Mouse (Mus musculus) heart, postnatal 0 days (tissue): ENCODE measurements around the gene Meaf6. TPM values are rescaled to one million over a fixed set of nuclear protein-coding genes. Genes with fewer than 3 reads are reported as not detected.

Experiments
- ATAC-seq: fragments of 200-750 bp; cut with Nextera tagmentation; 2 replicates; pipeline ENCODE4 v1.8.0; 2017; ENCODE audit warnings: low read depth, moderate number of reproducible peaks, moderate library complexity; ENCODE audit not compliant: insufficient read depth
- DNase-seq: peaks from one replicate; pipeline ENCODE4 v3.0.0-alpha.2; 2016; ENCODE audit warnings: low spot score
- H3K27ac ChIP-seq: fragments of 300-500 bp; sonication (generic); 2 replicates; pipeline ENCODE4 v1.5.1; 2014; ENCODE audit warnings: low read depth, mild to moderate bottlenecking
- H3K27me3 ChIP-seq: fragments of 300-500 bp; sonication (generic); 2 replicates; pipeline ENCODE4 v1.6.1; 2014; ENCODE audit warnings: low read length, mixed read lengths; ENCODE audit not compliant: control insufficient read depth, insufficient read depth
- H3K36me3 ChIP-seq: fragments of 300-500 bp; sonication (generic); replicated peaks from 2 replicates; pipeline ENCODE4 v1.6.1; 2014; ENCODE audit warnings: low read length, mixed read lengths; ENCODE audit not compliant: control insufficient read depth, insufficient read depth
- H3K4me1 ChIP-seq: fragments of 300-500 bp; sonication (generic); 2 replicates; pipeline ENCODE4 v1.6.1; 2014; ENCODE audit warnings: antibody characterized with exemption; ENCODE audit not compliant: control insufficient read depth, insufficient read depth
- H3K4me2 ChIP-seq: fragments of 300-500 bp; sonication (generic); 2 replicates; pipeline ENCODE4 v1.6.1; 2014; ENCODE audit warnings: low read depth, mild to moderate bottlenecking, low read length, moderate library complexity
- H3K4me3 ChIP-seq: fragments of 300-500 bp; sonication (generic); 2 replicates; pipeline ENCODE4 v1.5.1; 2014; ENCODE audit warnings: low read depth, low read length
- H3K9ac ChIP-seq: fragments of 300-500 bp; sonication (generic); replicated peaks from 2 replicates; pipeline ENCODE4 v1.6.1; 2014; ENCODE audit warnings: low read depth, low read length, mixed read lengths
- H3K9me3 ChIP-seq: fragments of 300-500 bp; sonication (generic); replicated peaks from 2 replicates; pipeline ENCODE4 v1.6.1; 2016; ENCODE audit warnings: low read length; ENCODE audit not compliant: control insufficient read depth
- CTCF ChIP-seq: IDR thresholded peaks from 2 replicates; pipeline ENCODE4 v1.5.1; 2016; ENCODE audit warnings: antibody characterized with exemption, control low read depth, low read depth
- EP300 ChIP-seq: IDR thresholded peaks from 2 replicates; pipeline ENCODE4 v1.6.1; 2016; ENCODE audit warnings: antibody characterized with exemption, low read depth
- WGBS: fragments of 180-500 bp; shearing (Covaris S2); extraction: QIAGEN DNeasy Blood & Tissue Kit; methylation state at CpG from one replicate; pipeline ENCODE4 v1.1.7; 2014; 5-methylcytosine and 5-hydroxymethylcytosine counted together
- polyA plus RNA-seq: library from polyadenylated mRNA; unstranded; fragments of >200 nt; fragmentation: Nextera tagmentation; extraction: Ambion mirVana; gene quantifications from 2 replicates; pipeline ENCODE4 v1.2.1, GENCODE M21; 2015
- total RNA-seq: library from RNA; depleted of rRNA; stranded (reverse); fragments of >200 nt; gene quantifications from 2 replicates; pipeline ENCODE4 v1.2.3, GENCODE M21; 2014; ENCODE audit warnings: low replicate concordance

The Meaf6 gene
- total and polyA plus RNA-seq, 2 experiments from 2014 or later: 28.9 TPM

GRCm38 (mm10) chr4:125077700-125078099, 7.2 kb upstream of the Meaf6 start:
- H3K4me1 ChIP-seq: no peaks in the 10 kb centered on the region
- no peak overlapping the region for H3K4me2 ChIP-seq
- ATAC-seq (no peak), DNase-seq (no peak)
- TF ChIP-seq CTCF (no peak), EP300 (no peak)
- no peak overlapping the region for H3K9ac ChIP-seq
- no peak overlapping the region for H3K4me3 ChIP-seq
- peaks cover 33% of the 10 kb centered on the region for H3K36me3 ChIP-seq
- H3K27me3 ChIP-seq: no peaks in the 10 kb centered on the region
- 82% methylated on average over 2 of the region's 2 CpGs for WGBS
- H3K27ac ChIP-seq: no peak overlapping the region
- H3K9me3 ChIP-seq: no peaks in the 10 kb centered on the region

DNA sequence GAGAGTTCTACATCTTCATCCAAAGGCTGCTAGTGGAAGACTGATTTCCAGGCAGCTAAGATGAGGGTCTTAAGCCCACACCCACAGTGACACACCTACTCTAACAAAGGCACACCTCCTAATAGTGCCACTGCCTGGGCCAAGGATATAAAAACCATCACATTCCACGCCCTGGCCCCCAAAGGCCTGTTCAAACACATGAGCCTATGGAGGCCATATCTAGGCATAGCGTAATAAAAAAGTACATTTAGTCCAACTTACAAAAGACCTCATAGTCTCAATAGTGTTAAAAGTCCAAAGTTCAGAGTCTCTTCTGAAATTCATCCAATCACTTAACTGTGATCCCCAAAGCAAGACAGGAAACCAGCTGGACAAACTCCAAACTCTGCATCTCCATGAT, 6.2 kb upstream of the Meaf6 start:
- Histone ChIP-seq H3K36me3 (peaks cover 23% of the 10 kb centered on the region), H3K9me3 (no peaks in the 10 kb centered on the region), H3K9ac (no peak overlapping the region), H3K27me3 (no peaks in the 10 kb centered on the region), H3K4me3 (no peak overlapping the region), H3K4me2 (no peak overlapping the region), H3K27ac (no peak overlapping the region), H3K4me1 (no peaks in the 10 kb centered on the region)
- WGBS: 93% methylated on average over 2 of the region's 2 CpGs
- TF ChIP-seq EP300 (no peak), CTCF (no peak)
- ATAC-seq: no peak
- DNase-seq: no peak

- Histone ChIP-seq H3K4me1 (peaks cover 12% of the 10 kb centered on the region), H3K27ac (peak overlapping the region; percentile 97), H3K9me3 (no peaks in the 10 kb centered on the region), H3K4me3 (peak overlapping the region; percentile 80), H3K4me2 (peak overlapping the region; percentile 95), H3K36me3 (peaks cover 23% of the 10 kb centered on the region), H3K27me3 (no peaks in the 10 kb centered on the region), H3K9ac (peak overlapping the region; percentile 72)
- TF ChIP-seq EP300 (no peak), CTCF (no peak)
- ATAC-seq (peak; percentile 96), DNase-seq (peak; percentile 58)
- WGBS: under 1% methylated on average over 39 of the region's 45 CpGs
These were observed 460 bp downstream of the Meaf6 start for GRCm38 (mm10) chr4:125085346-125085841.

- WGBS: 85% methylated on average over 5 of the region's 5 CpGs
- H3K9me3 ChIP-seq: no peaks in the 10 kb centered on the region
- DNase-seq (no peak), ATAC-seq (no peak)
- H3K27ac ChIP-seq: no peak overlapping the region
- H3K27me3 ChIP-seq: no peaks in the 10 kb centered on the region
- no peak overlapping the region for H3K4me2 ChIP-seq
- H3K4me3 ChIP-seq: no peak overlapping the region
- no peaks in the 10 kb centered on the region for H3K4me1 ChIP-seq
- TF ChIP-seq EP300 (no peak), CTCF (no peak)
- peaks cover 40% of the 10 kb centered on the region for H3K36me3 ChIP-seq
- H3K9ac ChIP-seq: no peak overlapping the region
These were observed 8.1 kb downstream of the Meaf6 start for GRCm38 (mm10) chr4:125093031-125093430.

- H3K4me2 ChIP-seq: no peak overlapping the region
- DNase-seq (no peak), ATAC-seq (no peak)
- H3K36me3 ChIP-seq: peaks cover 16% of the 10 kb centered on the region; the same call in 1 of the 2 replicates
- no peak overlapping the region for H3K27ac ChIP-seq
- no peak overlapping the region for H3K9ac ChIP-seq
- WGBS: 82% methylated on average over 5 of the region's 5 CpGs
- H3K9me3 ChIP-seq: no peaks in the 10 kb centered on the region
- no peak overlapping the region for H3K4me3 ChIP-seq
- no peaks in the 10 kb centered on the region for H3K27me3 ChIP-seq
- TF ChIP-seq EP300 (no peak), CTCF (no peak)
- H3K4me1 ChIP-seq: no peaks in the 10 kb centered on the region
These were observed 11.1 kb downstream of the Meaf6 start for GRCm38 (mm10) chr4:125096066-125096465.

- H3K27ac ChIP-seq: no peak overlapping the region
- no peaks in the 10 kb centered on the region for H3K27me3 ChIP-seq
These were observed 12.5 kb downstream of the Meaf6 start for GRCm38 (mm10) chr4:125097412-125097811.

More at GRCm38 (mm10) chr4:125097412-125097811, 12.5 kb downstream of the Meaf6 start:
- no peak overlapping the region for H3K4me3 ChIP-seq
- no peak for TF ChIP-seq CTCF
- TF ChIP-seq EP300: no peak
- H3K9ac ChIP-seq: no peak overlapping the region
- ATAC-seq: no peak
- no peak for DNase-seq
- WGBS: 79% methylated on average over 4 of the region's 4 CpGs
- H3K36me3 ChIP-seq: peaks cover 7% of the 10 kb centered on the region; the same call in 1 of the 2 replicates
- no peaks in the 10 kb centered on the region for H3K4me1 ChIP-seq
- H3K4me2 ChIP-seq: no peak overlapping the region
- H3K9me3 ChIP-seq: no peaks in the 10 kb centered on the region
